Mouse (Mus musculus) gastrocnemius, postnatal 10 days (tissue): Measurements from ENCODE around the gene Vcpkmt. TPM values are rescaled to one million over a fixed set of nuclear protein-coding genes. Genes with fewer than 3 reads are reported as not detected.
"Not testable (repeated sequence)": the region's sequence is repeated elsewhere in the genome, so short reads cannot be mapped to it uniquely, and the experiment has no call there.

Experiments
- DNase-seq: peaks from one replicate; pipeline ENCODE4 v3.0.0; 2021; ENCODE audit warnings: mixed read lengths
- long read RNA-seq, 2 experiments: library from polyadenylated mRNA; stranded (forward); transcript quantifications; one replicate each; pipeline ENCODE4 v2.0.0; 2021
- total RNA-seq, 2 experiments: library from RNA; stranded (reverse); gene quantifications; 2 replicates each; pipeline ENCODE4 v1.2.3; 2021

Vcpkmt gene
- 1 to 10 TPM; 5.1 to 5.5 TPM for total RNA-seq
- long read RNA-seq, experiment 1, partial matches to known transcripts: 0 of 3 reads
- long read RNA-seq, experiment 1, other reads (novel, unspliced or antisense): 2 of 3 reads
- long read RNA-seq, experiment 2, partial matches to known transcripts: 0 of 3 reads
- long read RNA-seq, experiment 2, other reads (novel, unspliced or antisense): 2 of 3 reads

DNA sequence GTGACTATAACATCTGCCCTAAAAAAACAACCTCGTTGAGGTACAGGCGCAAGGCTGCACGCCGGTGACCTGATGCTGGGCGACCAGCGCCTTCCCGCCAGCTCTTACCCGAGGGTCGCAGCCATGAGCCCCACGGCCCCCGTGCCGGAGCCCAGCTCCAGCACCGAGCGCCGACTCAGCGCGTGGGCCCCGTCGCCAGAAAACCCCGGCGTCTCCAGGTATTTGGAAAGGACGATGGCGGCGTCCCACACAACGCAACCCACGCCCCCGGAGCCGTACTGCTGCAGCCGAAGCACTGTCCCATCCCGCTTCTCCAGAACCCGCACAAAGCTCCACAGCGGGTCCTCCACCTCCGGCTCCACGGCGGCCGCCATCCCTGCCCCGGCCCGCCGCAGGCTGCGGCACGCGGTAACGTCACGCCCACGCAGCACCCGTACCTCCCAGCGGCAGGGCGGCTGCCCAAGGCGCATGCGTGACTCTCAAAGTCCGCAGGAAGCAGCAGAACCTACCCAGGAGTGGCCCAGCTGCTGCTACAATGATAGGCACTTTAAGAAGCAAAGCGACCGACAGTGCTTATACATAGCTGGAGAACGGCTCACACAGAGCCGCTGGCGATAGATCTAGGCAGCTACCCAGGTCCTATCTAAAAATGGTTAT is at the start of gene Vcpkmt:
TSS of gene Vcpkmt (minus strand) at position 416 of the 657 bp plus-strand sequence.
- DNase-seq: peak; percentile 88

GRCm38 (mm10) chr12:69618590-69618989 is 35.8 kb upstream of the Vcpkmt start:
- not testable (repeated sequence) for DNase-seq

GRCm38 (mm10) chr12:69604367-69604766 is 21.5 kb upstream of the Vcpkmt start:
- no peak for DNase-seq

DNA sequence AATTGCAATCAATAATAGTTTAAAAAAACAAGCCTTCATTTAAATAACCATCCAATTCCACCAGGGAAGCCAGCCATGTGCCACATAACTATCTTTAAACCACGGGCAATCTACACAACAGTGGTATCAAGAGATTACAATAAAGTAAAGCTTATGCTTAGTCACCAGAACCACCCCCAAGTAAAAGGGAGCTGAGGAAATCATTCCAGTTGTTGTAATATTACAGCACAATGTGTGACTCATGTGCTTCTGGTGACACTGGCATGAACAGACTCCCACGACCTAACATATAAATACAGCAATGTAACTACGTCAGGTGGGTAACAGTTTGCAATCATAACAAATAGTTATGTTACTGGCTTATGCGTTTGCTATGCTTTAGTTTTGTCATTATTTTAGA is 14.6 kb upstream of the Vcpkmt start:
- DNase-seq: no peak

GRCm38 (mm10) chr12:69593130-69593529 is 10.3 kb upstream of the Vcpkmt start:
- no peak for DNase-seq

DNA sequence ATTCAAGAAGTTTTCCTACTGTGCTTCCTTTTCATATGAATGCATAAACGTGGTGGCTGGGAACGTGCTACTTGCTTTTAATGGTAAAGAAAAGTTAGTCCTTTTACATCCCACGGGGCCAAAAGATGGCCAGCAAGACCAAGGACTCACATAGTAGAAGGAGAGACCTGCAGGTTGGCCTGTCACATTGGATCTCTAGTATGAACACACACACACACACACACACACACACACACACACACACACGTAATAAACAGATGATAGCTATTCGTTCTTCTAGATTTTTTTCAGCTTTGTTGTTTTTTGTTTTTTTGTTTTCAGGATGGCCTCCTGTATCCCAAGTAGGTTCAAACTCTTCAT is 422 bp upstream of the Vcpkmt start:
- DNase-seq: no peak

DNA sequence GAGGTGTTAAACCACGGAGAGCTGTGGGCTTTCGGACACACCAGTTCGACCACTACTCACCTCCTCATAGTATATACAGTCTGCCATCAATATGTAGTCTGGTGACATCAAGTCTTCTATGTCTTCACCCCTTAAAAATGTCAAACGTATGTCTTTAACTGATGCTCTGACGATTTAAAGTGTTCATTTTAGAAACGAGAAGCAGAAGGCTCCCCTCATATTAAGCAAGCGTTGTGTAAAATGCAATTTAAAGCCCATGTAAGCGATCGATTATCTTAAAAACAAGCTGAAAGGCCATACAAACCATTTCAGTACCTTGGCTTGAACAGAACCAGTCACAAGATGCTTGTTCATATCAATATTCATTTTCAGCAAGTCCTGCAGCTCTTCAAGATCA is 614 bp downstream of the Vcpkmt start:
- DNase-seq: no peak

- DNase-seq: no peak
These were observed 3.2 kb downstream of the Vcpkmt start for GRCm38 (mm10) chr12:69579623-69580022.

DNA sequence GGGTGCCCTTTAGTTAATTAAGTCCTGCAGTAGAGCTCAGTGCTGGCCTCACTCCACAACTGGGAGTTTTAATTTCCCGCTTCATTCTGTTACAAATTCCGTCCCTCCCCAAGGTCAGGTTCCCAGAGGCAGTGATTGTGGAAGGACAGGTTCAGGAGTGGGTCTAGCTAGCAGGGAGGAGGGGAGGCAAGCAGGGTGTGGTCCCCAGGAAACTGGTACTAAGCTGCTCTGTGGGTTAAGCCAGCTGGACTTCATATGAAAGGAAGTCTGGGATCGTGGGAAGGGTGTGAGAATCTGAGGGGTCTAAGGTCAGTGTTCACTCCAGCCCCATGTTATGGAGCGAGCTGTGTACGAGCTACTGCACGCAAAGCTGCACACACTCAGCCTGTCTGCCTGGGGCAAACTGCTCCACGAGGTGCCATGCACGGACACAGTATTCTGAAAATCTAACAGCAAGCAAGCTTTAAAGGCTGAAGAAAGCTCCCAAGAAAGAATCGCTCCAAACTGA is 6.7 kb downstream of the Vcpkmt start:
- DNase-seq: no peak

- DNase-seq: peak; percentile 78
These were observed 8.6 kb downstream of the Vcpkmt start for GRCm38 (mm10) chr12:69573916-69574881.

- DNase-seq: no peak
These were observed 9.6 kb downstream of the Vcpkmt start for GRCm38 (mm10) chr12:69573271-69573670.

- DNase-seq: no peak
These were observed 12.9 kb downstream of the Vcpkmt start for GRCm38 (mm10) chr12:69569926-69570325.

GRCm38 (mm10) chr12:69568266-69568665 is 14.6 kb downstream of the Vcpkmt start:
- DNase-seq: no peak

GRCm38 (mm10) chr12:69561006-69561405 is 21.8 kb downstream of the Vcpkmt start:
- not testable (repeated sequence) for DNase-seq

- DNase-seq: no peak
These were observed 26.5 kb downstream of the Vcpkmt start for GRCm38 (mm10) chr12:69556221-69556861.

DNA sequence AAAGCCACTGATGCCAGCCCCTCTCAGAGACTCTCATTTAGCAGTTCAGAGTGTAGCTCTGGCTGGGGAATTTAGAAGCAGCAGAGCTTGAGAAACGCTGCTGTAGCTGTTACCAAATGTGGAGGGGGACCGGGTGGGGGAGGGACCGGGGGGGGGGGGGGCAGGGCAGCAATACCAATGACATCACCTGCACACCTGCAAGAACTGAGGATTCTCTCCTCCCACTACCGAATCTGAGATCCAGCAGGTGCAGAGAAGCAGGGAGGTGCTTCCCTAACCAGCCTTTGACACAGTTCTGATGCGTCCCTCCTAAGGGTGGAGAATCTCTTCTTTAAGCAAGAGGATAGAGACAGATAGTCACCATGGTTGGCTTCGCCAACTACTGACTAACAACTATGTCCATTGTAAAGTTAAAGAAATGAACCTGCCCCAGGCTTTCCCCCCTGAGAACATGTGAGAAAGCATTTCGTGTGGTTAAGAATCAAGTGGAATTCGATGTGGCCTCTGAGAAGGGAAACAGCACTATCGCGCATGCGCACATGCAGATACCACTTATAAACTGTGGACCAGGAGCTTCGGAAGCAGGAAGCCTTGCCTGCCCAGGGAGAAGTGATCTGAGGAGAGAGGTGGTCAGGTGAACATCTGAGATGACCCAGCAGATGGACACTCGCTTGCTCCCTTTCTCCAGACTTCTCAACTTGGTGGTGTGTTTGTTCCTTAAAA is 37.2 kb downstream of the Vcpkmt start:
- DNase-seq: no peak

DNA sequence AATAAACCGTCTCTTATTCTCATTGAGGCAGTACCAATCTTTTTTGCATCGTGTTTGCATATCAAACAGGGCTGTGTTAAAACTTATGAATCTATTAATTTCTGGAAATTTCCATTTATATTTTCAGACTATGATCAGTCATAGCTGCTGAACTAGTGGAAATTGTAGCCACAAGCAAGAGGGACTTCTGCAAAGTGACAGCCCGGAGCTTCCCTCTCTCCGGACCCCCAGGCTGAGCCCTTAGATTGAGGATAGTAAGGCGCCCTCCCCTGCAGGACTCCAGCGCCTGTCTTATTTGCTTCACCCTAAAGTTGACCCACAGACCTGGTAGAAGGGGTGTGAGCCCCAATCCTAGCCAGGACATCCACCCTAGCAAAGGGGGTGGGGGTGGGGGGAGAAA is 37.8 kb downstream of the Vcpkmt start:
- no peak for DNase-seq

GRCm38 (mm10) chr12:69544562-69544961 is 38.3 kb downstream of the Vcpkmt start:
- DNase-seq: no peak

DNA sequence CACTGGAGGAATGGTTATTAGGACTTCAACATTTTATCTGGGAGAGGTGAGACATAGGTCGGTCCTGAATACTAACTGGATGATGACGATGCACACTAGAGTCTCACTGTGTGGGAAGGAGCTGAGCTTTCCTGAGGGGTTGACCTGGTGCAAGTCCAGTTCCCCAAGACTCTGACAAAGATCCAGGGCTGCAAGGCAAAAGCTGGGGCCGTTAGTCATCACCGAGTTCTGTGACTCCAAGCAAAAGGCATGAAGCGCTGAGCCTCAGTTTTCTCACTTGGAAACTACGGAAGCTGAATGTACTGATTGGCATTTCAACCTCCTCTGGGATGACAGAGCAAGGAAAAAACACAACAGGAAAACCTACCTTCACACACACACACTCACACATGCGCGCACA is 40.5 kb downstream of the Vcpkmt start:
- DNase-seq: no peak

GRCm38 (mm10) chr12:69541663-69542062 is 41.2 kb downstream of the Vcpkmt start:
- no peak for DNase-seq

- no peak for DNase-seq
These were observed 43.5 kb downstream of the Vcpkmt start for GRCm38 (mm10) chr12:69539353-69539752.
